Mouse (Mus musculus) testis, adult 2 months (tissue): ENCODE measurements around the gene Gnai3.

Experiments
- CTCF ChIP-seq: fragments of 200-500 bp; IDR thresholded peaks from 2 replicates; pipeline ENCODE4 v1.5.1; 2012; ENCODE audit warnings: low read depth, mild to moderate bottlenecking, inconsistent platforms, low read length, moderate library complexity; ENCODE audit not compliant: control insufficient read depth, insufficient read depth, insufficient replicate concordance
- POLR2A ChIP-seq: fragments of 200-500 bp; IDR thresholded peaks from 2 replicates; pipeline ENCODE4 v1.6.1; 2012; ENCODE audit warnings: low read depth, mild to moderate bottlenecking, inconsistent platforms, low read length, moderate library complexity; ENCODE audit not compliant: control insufficient read depth

GRCm38 (mm10) chr3:108174672-108175531 lies 29.0 kb upstream of the Gnai3 start:
- no peak for TF ChIP-seq POLR2A
- TF ChIP-seq CTCF: no peak
